Mouse (Mus musculus) kidney, postnatal 0 days (tissue): ENCODE results near the gene Gm47996. TPM values are rescaled to one million over a fixed set of nuclear protein-coding genes. Genes with fewer than 3 reads are reported as not detected.
"Not testable (repeated sequence)": the region's sequence is repeated elsewhere in the genome, so short reads cannot be mapped to it uniquely, and the experiment has no call there.

Experiments used
- ATAC-seq: fragments of 200-750 bp; cut with Nextera tagmentation; replicated peaks from 2 replicates; pipeline ENCODE4 v1.8.0; 2017; ENCODE audit warnings: low read depth, moderate number of reproducible peaks, moderate TSS enrichment, moderate library complexity; ENCODE audit not compliant: low FRiP score
- DNase-seq: peaks from one replicate; pipeline ENCODE4 v3.0.0-alpha.2; 2016; ENCODE audit warnings: low spot score
- H3K27ac ChIP-seq: fragments of 300-500 bp; sonication (generic); 2 replicates; pipeline ENCODE4 v1.5.1; 2014; ENCODE audit warnings: mild to moderate bottlenecking
- H3K27me3 ChIP-seq: fragments of 300-500 bp; sonication (generic); 2 replicates; pipeline ENCODE4 v1.6.1; 2014; ENCODE audit warnings: low read length, mixed read lengths; ENCODE audit not compliant: insufficient read depth
- H3K36me3 ChIP-seq: fragments of 300-500 bp; sonication (generic); 2 replicates; pipeline ENCODE4 v1.6.1; 2014; ENCODE audit warnings: low read length, mixed read lengths; ENCODE audit not compliant: insufficient read depth
- H3K4me1 ChIP-seq: fragments of 300-500 bp; sonication (generic); replicated peaks from 2 replicates; pipeline ENCODE4 v1.6.1; 2014; ENCODE audit warnings: antibody characterized with exemption, low read length, mixed read lengths; ENCODE audit not compliant: insufficient read depth
- H3K4me2 ChIP-seq: fragments of 300-500 bp; sonication (generic); 2 replicates; pipeline ENCODE4 v1.6.1; 2014; ENCODE audit warnings: mild to moderate bottlenecking, low read length, moderate library complexity, mixed read lengths
- H3K4me3 ChIP-seq: fragments of 300-500 bp; sonication (generic); replicated peaks from 2 replicates; pipeline ENCODE4 v1.5.1; 2014; ENCODE audit warnings: low read depth, low read length
- H3K9ac ChIP-seq: fragments of 300-500 bp; sonication (generic); 2 replicates; pipeline ENCODE4 v1.6.1; 2014; ENCODE audit warnings: low read depth, low read length
- H3K9me3 ChIP-seq: fragments of 300-500 bp; sonication (generic); replicated peaks from 2 replicates; pipeline ENCODE4 v1.6.1; 2016; ENCODE audit warnings: low read length, inconsistent platforms, mixed read lengths
- CTCF ChIP-seq: IDR thresholded peaks from 2 replicates; pipeline ENCODE4 v1.5.1; 2016; ENCODE audit warnings: antibody characterized with exemption, low read depth, mild to moderate bottlenecking, moderate library complexity
- WGBS: fragments of 180-500 bp; shearing (Covaris S2); extraction: QIAGEN DNeasy Blood & Tissue Kit; methylation state at CpG from one replicate; pipeline ENCODE4 v1.1.7; 2014; 5-methylcytosine and 5-hydroxymethylcytosine counted together
- polyA plus RNA-seq: library from polyadenylated mRNA; unstranded; fragments of >200 nt; fragmentation: Nextera tagmentation; extraction: Ambion mirVana; gene quantifications from 2 replicates; pipeline ENCODE4 v1.2.1, GENCODE M21; 2015

The Gm47996 gene
- polyA plus RNA-seq, result 0.28 and 0.41 TPM in 2 replicates

GRCm38 (mm10) chr1:151209824-151210355, at the start of gene Gm47996:
Gene Gm47996 (plus strand): TSS chr1:151210131.
- H3K4me1 ChIP-seq, H3K27me3 ChIP-seq, H3K4me3 ChIP-seq, H3K4me2 ChIP-seq, DNase-seq, H3K36me3 ChIP-seq, ATAC-seq, H3K9me3 ChIP-seq, H3K9ac ChIP-seq, H3K27ac ChIP-seq: not testable (repeated sequence)
- WGBS, result 96% methylated on average over 4 of the region's 8 CpGs

- H3K27me3 ChIP-seq, result no peaks in the 10 kb centered on the region
- no peaks in the 10 kb centered on the region for H3K9me3 ChIP-seq
- WGBS, result 33% methylated on average over 8 of the region's 8 CpGs
- H3K27ac ChIP-seq, result peak overlapping the region; percentile 6; the same call in 1 of the 2 replicates
- H3K4me2 ChIP-seq, result no peak overlapping the region
- H3K4me3 ChIP-seq, result no peak overlapping the region
- no peak for TF ChIP-seq CTCF
- ATAC-seq (no peak), DNase-seq (no peak)
- peaks cover 5% of the 10 kb centered on the region; the same call in 1 of the 2 replicates for H3K4me1 ChIP-seq
- no peak overlapping the region for H3K9ac ChIP-seq
- H3K36me3 ChIP-seq, result no peaks in the 10 kb centered on the region
Measured at GRCm38 (mm10) chr1:151166031-151166430, 43.9 kb upstream of the Gm47996 start.

- 16% methylated on average over 12 of the region's 12 CpGs for WGBS
- ATAC-seq (peak; percentile 34; the same call in 1 of the 2 replicates), DNase-seq (peak; percentile 40)
- no peak for TF ChIP-seq CTCF
- no peaks in the 10 kb centered on the region for H3K36me3 ChIP-seq
- H3K4me3 ChIP-seq, result no peak overlapping the region
- peaks cover 5% of the 10 kb centered on the region; the same call in 1 of the 2 replicates for H3K4me1 ChIP-seq
- H3K27me3 ChIP-seq, result no peaks in the 10 kb centered on the region
- no peak overlapping the region for H3K9ac ChIP-seq
- H3K27ac ChIP-seq, result peak overlapping the region; percentile 81
- H3K4me2 ChIP-seq, result no peak overlapping the region
- no peaks in the 10 kb centered on the region for H3K9me3 ChIP-seq
Measured at GRCm38 (mm10) chr1:151167297-151168047, 42.5 kb upstream of the Gm47996 start.

- WGBS, result 63% methylated on average over 3 of the region's 3 CpGs
- H3K27ac ChIP-seq, result no peak overlapping the region
- DNase-seq (no peak), ATAC-seq (no peak)
- H3K9me3 ChIP-seq, result no peaks in the 10 kb centered on the region
- H3K4me2 ChIP-seq, result no peak overlapping the region
- no peak overlapping the region for H3K9ac ChIP-seq
- H3K36me3 ChIP-seq, result no peaks in the 10 kb centered on the region
- no peak for TF ChIP-seq CTCF
- peaks cover 5% of the 10 kb centered on the region; the same call in 1 of the 2 replicates for H3K4me1 ChIP-seq
- no peaks in the 10 kb centered on the region for H3K27me3 ChIP-seq
- no peak overlapping the region for H3K4me3 ChIP-seq
Measured at GRCm38 (mm10) chr1:151168637-151169036, 41.3 kb upstream of the Gm47996 start.

- Histone ChIP-seq H3K36me3 (no peaks in the 10 kb centered on the region), H3K27ac (no peak overlapping the region), H3K9ac (no peak overlapping the region), H3K4me2 (no peak overlapping the region), H3K4me3 (no peak overlapping the region), H3K4me1 (peaks cover 5% of the 10 kb centered on the region; the same call in 1 of the 2 replicates), H3K27me3 (no peaks in the 10 kb centered on the region), H3K9me3 (no peaks in the 10 kb centered on the region)
- WGBS, result 58% methylated on average over 2 of the region's 2 CpGs
- no peak for TF ChIP-seq CTCF
- no peak for DNase-seq
- 0 out of 2 replicates have a peak, but pooled peaks have one; percentile 31 for ATAC-seq
Measured at GRCm38 (mm10) chr1:151171572-151172461, 38.1 kb upstream of the Gm47996 start.
